Mouse (Mus musculus) limb, embryonic 14.5 days (tissue): ENCODE results near the gene Pde4dip. TPM values are rescaled to one million over a fixed set of nuclear protein-coding genes. Genes with fewer than 3 reads are reported as not detected.

Source experiments
- ATAC-seq: fragments of 200-750 bp; cut with Nextera tagmentation; 2 replicates; pipeline ENCODE4 v1.8.0; 2017; ENCODE audit warnings: low read depth, moderate number of reproducible peaks, moderate TSS enrichment; ENCODE audit not compliant: low FRiP score
- DNase-seq: peaks from one replicate; pipeline ENCODE4 v3.0.0-alpha.2; 2015; ENCODE audit warnings: low spot score
- H3K27ac ChIP-seq: fragments of 300-500 bp; sonication (generic); replicated peaks from 2 replicates; pipeline ENCODE4 v1.5.1; 2014; ENCODE audit warnings: low read depth, mild to moderate bottlenecking, low read length, moderate library complexity, mixed read lengths
- H3K27me3 ChIP-seq: fragments of 300-500 bp; sonication (generic); 2 replicates; pipeline ENCODE4 v1.6.1; 2014; ENCODE audit warnings: low read length, mixed read lengths; ENCODE audit not compliant: control insufficient read depth, insufficient read depth
- H3K36me3 ChIP-seq: fragments of 300-500 bp; sonication (generic); 2 replicates; pipeline ENCODE4 v1.6.1; 2014; ENCODE audit warnings: mild to moderate bottlenecking, low read length, moderate library complexity, mixed read lengths; ENCODE audit not compliant: control insufficient read depth, insufficient read depth
- H3K4me1 ChIP-seq: fragments of 300-500 bp; sonication (generic); 2 replicates; pipeline ENCODE4 v1.6.1; 2014; ENCODE audit warnings: antibody characterized with exemption, low read length, mixed read lengths; ENCODE audit not compliant: control insufficient read depth, insufficient read depth
- H3K4me2 ChIP-seq: fragments of 300-500 bp; sonication (generic); replicated peaks from 2 replicates; pipeline ENCODE4 v1.6.1; 2014; ENCODE audit warnings: low read depth, mild to moderate bottlenecking, low read length, moderate library complexity; ENCODE audit not compliant: severe bottlenecking
- H3K4me3 ChIP-seq: fragments of 300-500 bp; sonication (generic); replicated peaks from 2 replicates; pipeline ENCODE4 v1.5.1; 2014; ENCODE audit warnings: low read length
- H3K9ac ChIP-seq: fragments of 300-500 bp; sonication (generic); 2 replicates; pipeline ENCODE4 v1.6.1; 2014; ENCODE audit warnings: mild to moderate bottlenecking, low read depth, low read length, moderate library complexity; ENCODE audit not compliant: severe bottlenecking
- H3K9me3 ChIP-seq: fragments of 300-500 bp; sonication (generic); 2 replicates; pipeline ENCODE4 v1.6.1; 2016; ENCODE audit warnings: low read length; ENCODE audit not compliant: control insufficient read depth
- POLR2A ChIP-seq: fragments of 200-500 bp; IDR thresholded peaks from 2 replicates; pipeline ENCODE4 v1.8.0; 2012; ENCODE audit warnings: inconsistent platforms, mild to moderate bottlenecking, moderate library complexity, borderline replicate concordance; ENCODE audit not compliant: insufficient read depth, insufficient read length; ENCODE audit errors: extremely low read depth
- WGBS: fragments of 180-500 bp; shearing (Covaris S2); extraction: QIAGEN DNeasy Blood & Tissue Kit; methylation state at CpG from one replicate; pipeline ENCODE4 v1.1.7; 2014; 5-methylcytosine and 5-hydroxymethylcytosine counted together
- polyA plus RNA-seq, 2 experiments: library from polyadenylated mRNA; depleted of rRNA in 1 of 2; stranded (reverse) in 1 of 2; unstranded in 1 of 2; fragments of >200 nt; fragmentation: Nextera tagmentation in 1 of 2; extraction: Ambion mirVana in 1 of 2; gene quantifications; 2 replicates each; pipeline versions ENCODE4 v1.2.1 to v1.2.3; 2012 to 2014

Gene Pde4dip
- polyA plus RNA-seq, 2 experiments, result 33.3 to 38.5 TPM

- no peaks in the 10 kb centered on the region for H3K27me3 ChIP-seq
- H3K9me3 ChIP-seq, result no peaks in the 10 kb centered on the region
- peak within 1 kb of the TSS; percentile 69 for H3K27ac ChIP-seq
- peak; percentile 89 for ATAC-seq
- no peaks in the 10 kb centered on the region; the same call in 1 of the 2 replicates for H3K36me3 ChIP-seq
- peak; percentile 78; the same call in 1 of the 2 replicates for TF ChIP-seq POLR2A
- peak within 1 kb of the TSS; percentile 82 for H3K4me2 ChIP-seq
- H3K4me3 ChIP-seq, result peak within 1 kb of the TSS; percentile 91
- H3K4me1 ChIP-seq, result peaks cover 13% of the 10 kb centered on the region
- H3K9ac ChIP-seq, result peak within 1 kb of the TSS; percentile 93
- DNase-seq, result peak; percentile 94
- 2% methylated on average over 41 of the region's 41 CpGs for WGBS
Measured at GRCm38 (mm10) chr3:97900516-97901490, 12.3 kb upstream of the Pde4dip start, which contains the start of gene Sec22b. Sec22b (plus strand) TSS chr3:97901190.

- Histone ChIP-seq H3K4me2 (no peak overlapping the region), H3K27me3 (no peaks in the 10 kb centered on the region), H3K4me3 (no peak overlapping the region), H3K36me3 (no peaks in the 10 kb centered on the region), H3K9me3 (no peaks in the 10 kb centered on the region), H3K4me1 (peaks cover 12% of the 10 kb centered on the region), H3K27ac (no peak overlapping the region), H3K9ac (no peak overlapping the region)
- no peak for TF ChIP-seq POLR2A
- DNase-seq (no peak), ATAC-seq (no peak)
- 36% methylated on average over 3 of the region's 3 CpGs for WGBS
Measured at GRCm38 (mm10) chr3:97898381-97898780, 9.9 kb upstream of the Pde4dip start.

- TF ChIP-seq POLR2A, result no peak
- Histone ChIP-seq H3K4me3 (no peak overlapping the region), H3K9ac (no peak overlapping the region), H3K36me3 (no peaks in the 10 kb centered on the region), H3K4me2 (no peak overlapping the region), H3K27ac (no peak overlapping the region), H3K4me1 (no peaks in the 10 kb centered on the region), H3K27me3 (peaks cover 10% of the 10 kb centered on the region), H3K9me3 (no peaks in the 10 kb centered on the region)
- WGBS, result 52% methylated on average over 6 of the region's 6 CpGs
- DNase-seq (no peak), ATAC-seq (no peak)
Measured at GRCm38 (mm10) chr3:97894695-97895094, 6.2 kb upstream of the Pde4dip start.

GRCm38 (mm10) chr3:97890205-97890604 lies 1.7 kb upstream of the Pde4dip start:
- H3K27ac ChIP-seq, result no peak overlapping the region
- TF ChIP-seq POLR2A, result no peak

GRCm38 (mm10) chr3:97887785-97888167 lies 731 bp downstream of the Pde4dip start:
- DNase-seq (no peak), ATAC-seq (no peak)
- no peak overlapping the region for H3K27ac ChIP-seq
- no peaks in the 10 kb centered on the region for H3K36me3 ChIP-seq
- TF ChIP-seq POLR2A, result no peak
- 75% methylated on average over 5 of the region's 5 CpGs for WGBS
- H3K9ac ChIP-seq, result no peak overlapping the region
- H3K4me1 ChIP-seq, result peaks cover 8% of the 10 kb centered on the region; the same call in 1 of the 2 replicates
- H3K27me3 ChIP-seq, result peaks cover 31% of the 10 kb centered on the region
- H3K9me3 ChIP-seq, result no peaks in the 10 kb centered on the region
- H3K4me2 ChIP-seq, result no peak overlapping the region
- H3K4me3 ChIP-seq, result no peak overlapping the region; the same call in 1 of the 2 replicates

More at GRCm38 (mm10) chr3:97890205-97890604, 1.7 kb upstream of the Pde4dip start:
- Histone ChIP-seq H3K4me3 (no peak overlapping the region), H3K27me3 (peaks cover 31% of the 10 kb centered on the region), H3K4me2 (no peak overlapping the region), H3K4me1 (peaks cover 8% of the 10 kb centered on the region; the same call in 1 of the 2 replicates), H3K9ac (no peak overlapping the region), H3K36me3 (no peaks in the 10 kb centered on the region), H3K9me3 (no peaks in the 10 kb centered on the region)
- 76% methylated on average over 6 of the region's 6 CpGs for WGBS
- ATAC-seq, result no peak
- no peak for DNase-seq
